In genomic region chr14:69457691-69458090, GRCm38 (mm10) we compare ENCODE assay signal across 9 mouse cellular contexts. TPM values are rescaled to one million over a fixed set of nuclear protein-coding genes. Genes with fewer than 3 reads are reported as not detected.
"Had no signal": no experiment of that assay in that cellular context is flagged by ENCODE, and none has a peak within 500 bp of the region (broad histone marks: within the 10 kb centered on the region; RNA-seq: fewer than 3 reads in every experiment).

No protein-coding gene starts in this region.

RNA-seq across cellular contexts. Expression of gene Gm16867, which starts 45.5 kb away (rescaled TPM):
- total RNA-seq: forebrain, postnatal 0 days had no signal

RNA-seq across cellular contexts. Expression of gene Gm27179, which starts 54.7 kb away (rescaled TPM):
- total RNA-seq: forebrain, postnatal 0 days; gastrocnemius, adult 18-20 months; gastrocnemius, adult 2 months; gastrocnemius, adult 8-10 months; gastrocnemius, postnatal 25 days; gastrocnemius, postnatal 36 days; heart, adult 18-20 months; heart, adult 2 months; heart, adult 8-10 months had no signal
